Mouse (Mus musculus): ENCODE data around the gene Lamtor2. TPM values are rescaled to one million over a fixed set of nuclear protein-coding genes. Genes with fewer than 3 reads are reported as not detected.

Gene Lamtor2
- polyA plus RNA-seq, 1 experiment = 159 TPM

GRCm38 (mm10) chr3:88503505-88503863 is 49.4 kb downstream of the Lamtor2 start:
- peak overlapping the region; percentile 90 for H3K4me3 ChIP-seq (replicated peaks; ENCODE audit: insufficient read depth, low read depth, low read length)
- no peaks in the 10 kb centered on the region for H3K27me3 ChIP-seq (ENCODE audit: control insufficient read depth, insufficient read depth, low read length)
- peak overlapping the region; percentile 35 for H3K27ac ChIP-seq (ENCODE audit: insufficient read depth, low read length)
- peaks cover 14% of the 10 kb centered on the region for H3K4me1 ChIP-seq (ENCODE audit: control insufficient read depth, insufficient read depth, low read length)
- no peak for DNase-seq
- WGBS = 18% methylated on average over 4 of the region's 4 CpGs
- TF ChIP-seq POLR2A (IDR thresholded peaks at IDR 0.05; ENCODE audit: borderline replicate concordance, insufficient read depth, low read length) = no peak
- no peak for TF ChIP-seq CTCF (IDR thresholded peaks at IDR 0.05; ENCODE audit: borderline replicate concordance, insufficient read depth, low read depth, low read length)

GRCm38 (mm10) chr3:88502641-88503504 is 50.0 kb downstream of the Lamtor2 start:
- Histone ChIP-seq H3K4me1 (ENCODE audit: control insufficient read depth, insufficient read depth, low read length) (peaks cover 14% of the 10 kb centered on the region), H3K27ac (ENCODE audit: insufficient read depth, low read length) (peak overlapping the region; percentile 83), H3K27me3 (ENCODE audit: control insufficient read depth, insufficient read depth, low read length) (no peaks in the 10 kb centered on the region), H3K4me3 (replicated peaks; ENCODE audit: insufficient read depth, low read depth, low read length) (peak overlapping the region; percentile 90)
- TF ChIP-seq POLR2A (IDR thresholded peaks at IDR 0.05; ENCODE audit: borderline replicate concordance, insufficient read depth, low read length) (peak; percentile 99), CTCF (IDR thresholded peaks at IDR 0.05; ENCODE audit: borderline replicate concordance, insufficient read depth, low read depth, low read length) (no peak)
- DNase-seq = peak; percentile 95 to 96
- WGBS = under 1% methylated on average over 55 of the region's 55 CpGs

GRCm38 (mm10) chr3:88502031-88502571 is 50.8 kb downstream of the Lamtor2 start:
- Histone ChIP-seq H3K27me3 (ENCODE audit: control insufficient read depth, insufficient read depth, low read length) (no peaks in the 10 kb centered on the region), H3K4me3 (replicated peaks; ENCODE audit: insufficient read depth, low read depth, low read length) (peak overlapping the region; percentile 90), H3K27ac (ENCODE audit: insufficient read depth, low read length) (no peak overlapping the region; the same call in 1 of the 2 replicates), H3K4me1 (ENCODE audit: control insufficient read depth, insufficient read depth, low read length) (peaks cover 14% of the 10 kb centered on the region)
- WGBS = 12% methylated on average over 11 of the region's 11 CpGs
- TF ChIP-seq CTCF (IDR thresholded peaks at IDR 0.05; ENCODE audit: borderline replicate concordance, insufficient read depth, low read depth, low read length) (no peak), POLR2A (IDR thresholded peaks at IDR 0.05; ENCODE audit: borderline replicate concordance, insufficient read depth, low read length) (no peak)
- peak; percentile 46 to 56 for DNase-seq

- Histone ChIP-seq H3K27me3 (ENCODE audit: control insufficient read depth, insufficient read depth, low read length) (no peaks in the 10 kb centered on the region), H3K4me3 (replicated peaks; ENCODE audit: insufficient read depth, low read depth, low read length) (peak overlapping the region; percentile 90), H3K4me1 (ENCODE audit: control insufficient read depth, insufficient read depth, low read length) (peaks cover 14% of the 10 kb centered on the region), H3K27ac (ENCODE audit: insufficient read depth, low read length) (no peak overlapping the region)
- TF ChIP-seq POLR2A (IDR thresholded peaks at IDR 0.05; ENCODE audit: borderline replicate concordance, insufficient read depth, low read length) (no peak), CTCF (IDR thresholded peaks at IDR 0.05; ENCODE audit: borderline replicate concordance, insufficient read depth, low read depth, low read length) (no peak)
- 56% methylated on average over 6 of the region's 6 CpGs for WGBS
- DNase-seq = no peak
Measured at GRCm38 (mm10) chr3:88501366-88502030, 51.4 kb downstream of the Lamtor2 start.

- Histone ChIP-seq H3K4me1 (ENCODE audit: control insufficient read depth, insufficient read depth, low read length) (peaks cover 16% of the 10 kb centered on the region), H3K27ac (ENCODE audit: insufficient read depth, low read length) (no peak overlapping the region), H3K27me3 (ENCODE audit: control insufficient read depth, insufficient read depth, low read length) (no peaks in the 10 kb centered on the region), H3K4me3 (replicated peaks; ENCODE audit: insufficient read depth, low read depth, low read length) (no peak overlapping the region)
- DNase-seq = no peak
- TF ChIP-seq POLR2A (IDR thresholded peaks at IDR 0.05; ENCODE audit: borderline replicate concordance, insufficient read depth, low read length) = no peak
- TF ChIP-seq CTCF (IDR thresholded peaks at IDR 0.05; ENCODE audit: borderline replicate concordance, insufficient read depth, low read depth, low read length) = no peak
- 49% methylated on average over 4 of the region's 4 CpGs for WGBS
Measured at GRCm38 (mm10) chr3:88500655-88501365, 52.1 kb downstream of the Lamtor2 start.

- Histone ChIP-seq H3K4me1 (ENCODE audit: control insufficient read depth, insufficient read depth, low read length) (peaks cover 22% of the 10 kb centered on the region), H3K27ac (ENCODE audit: insufficient read depth, low read length) (no peak overlapping the region), H3K27me3 (ENCODE audit: control insufficient read depth, insufficient read depth, low read length) (no peaks in the 10 kb centered on the region), H3K4me3 (replicated peaks; ENCODE audit: insufficient read depth, low read depth, low read length) (no peak overlapping the region)
- TF ChIP-seq POLR2A (IDR thresholded peaks at IDR 0.05; ENCODE audit: borderline replicate concordance, insufficient read depth, low read length) (no peak), CTCF (IDR thresholded peaks at IDR 0.05; ENCODE audit: borderline replicate concordance, insufficient read depth, low read depth, low read length) (no peak)
- DNase-seq = no peak
- 73% methylated on average over 7 of the region's 7 CpGs for WGBS
Measured at GRCm38 (mm10) chr3:88500087-88500486, 52.8 kb downstream of the Lamtor2 start.

Other genes starting within 250 kb of the Lamtor2 start
- gene Glmp, start 228.1 kb downstream of the Lamtor2 start, polyA plus RNA-seq (2012; rRNA removed) = 109 and 110 TPM in 2 replicates
- 0.81 and 1.3 TPM in 2 replicates for gene Tmem79, start 216.9 kb downstream of the Lamtor2 start, polyA plus RNA-seq (2012; rRNA removed)
- 103 and 115 TPM in 2 replicates for gene Smg5, start 216.8 kb downstream of the Lamtor2 start, polyA plus RNA-seq (2012; rRNA removed)
- 74.2 and 81.5 TPM in 2 replicates for gene Paqr6, start 188.5 kb downstream of the Lamtor2 start, polyA plus RNA-seq (2012; rRNA removed)
- 0.41 and 0.65 TPM in 2 replicates for gene Bglap3, start 180.3 kb downstream of the Lamtor2 start, polyA plus RNA-seq (2012; rRNA removed)
- gene Bglap2, start 174.4 kb downstream of the Lamtor2 start, polyA plus RNA-seq (2012; rRNA removed) = 2.1 TPM in 1 of 2 replicates, not detected in the other
- gene Bglap, start 168.6 kb downstream of the Lamtor2 start, polyA plus RNA-seq (2012; rRNA removed) = 0.57 TPM in 1 of 2 replicates, not detected in the other
- gene Pmf1, start 142.7 kb downstream of the Lamtor2 start, polyA plus RNA-seq (2012; rRNA removed) = 13.8 and 14.5 TPM in 2 replicates
- 57.6 and 61.2 TPM in 2 replicates for gene Slc25a44, start 127.9 kb downstream of the Lamtor2 start, polyA plus RNA-seq (2012; rRNA removed)
- gene Sema4a, start 91.9 kb downstream of the Lamtor2 start, polyA plus RNA-seq (2012; rRNA removed) = 31.6 and 31.8 TPM in 2 replicates
- gene Lmna, start 43.1 kb downstream of the Lamtor2 start, polyA plus RNA-seq (2012; rRNA removed) = 51.4 and 57.1 TPM in 2 replicates
- 1.2 and 1.3 TPM in 2 replicates for gene Mex3a, start 20.7 kb downstream of the Lamtor2 start, polyA plus RNA-seq (2012; rRNA removed)
- 0.46 and 1.4 TPM in 2 replicates for gene Rab25, start 4.8 kb downstream of the Lamtor2 start, polyA plus RNA-seq (2012; rRNA removed)
- 86.4 and 87.3 TPM in 2 replicates for gene Ubqln4, start 684 bp upstream of the Lamtor2 start, polyA plus RNA-seq (2012; rRNA removed)
- gene Ssr2, start 22.8 kb upstream of the Lamtor2 start, polyA plus RNA-seq (2012; rRNA removed) = 141 and 142 TPM in 2 replicates
- 128 and 129 TPM in 2 replicates for gene Arhgef2, start 52.9 kb upstream of the Lamtor2 start, polyA plus RNA-seq (2012; rRNA removed)
- gene Rxfp4, start 100.1 kb upstream of the Lamtor2 start, polyA plus RNA-seq (2012; rRNA removed) = not detected in 2 replicates
- gene Khdc4, start 132.7 kb upstream of the Lamtor2 start, polyA plus RNA-seq (2012; rRNA removed) = 92.7 and 99.6 TPM in 2 replicates
- 57.3 and 64.3 TPM in 2 replicates for gene Rit1, start 163.8 kb upstream of the Lamtor2 start, polyA plus RNA-seq (2012; rRNA removed)
- 414 and 477 TPM in 2 replicates for gene Syt11, start 222.1 kb upstream of the Lamtor2 start, polyA plus RNA-seq (2012; rRNA removed)